Mouse (Mus musculus) lung, postnatal 10 days (tissue): Measurements from ENCODE around the gene Kat5.

Experiments
- DNase-seq: peaks from one replicate; pipeline ENCODE4 v3.0.0; 2021

The Kat5 gene

DNA sequence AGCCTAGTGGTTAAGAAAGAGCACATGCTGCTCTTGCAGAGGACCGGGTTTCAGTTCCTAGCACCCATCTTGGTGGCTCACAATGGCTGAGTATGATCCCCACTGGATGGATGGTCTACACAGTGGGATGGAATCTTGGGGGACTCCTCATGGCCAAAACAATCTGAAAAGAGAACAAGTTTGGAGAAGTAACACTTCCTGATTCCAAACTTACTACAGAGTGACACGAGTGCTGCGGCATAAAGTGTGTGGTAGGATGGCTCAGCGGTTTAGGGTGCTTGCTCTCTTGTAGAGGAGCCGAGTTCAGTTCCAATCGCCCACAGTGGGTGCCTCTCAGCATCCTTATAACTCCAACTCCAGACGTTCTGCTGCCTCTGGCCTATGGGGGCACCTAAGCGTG, 15.3 kb upstream of the Kat5 start:
- DNase-seq, result no peak

GRCm38 (mm10) chr19:5621884-5622283, 11.8 kb upstream of the Kat5 start:
- no peak for DNase-seq

GRCm38 (mm10) chr19:5620007-5620406, 10.0 kb upstream of the Kat5 start:
- no peak for DNase-seq

GRCm38 (mm10) chr19:5614953-5615352, 4.9 kb upstream of the Kat5 start:
- DNase-seq, result peak; percentile 83

- no peak for DNase-seq
Observed at GRCm38 (mm10) chr19:5612762-5613411, 2.9 kb upstream of the Kat5 start.

- peak; percentile 32 for DNase-seq
Observed at GRCm38 (mm10) chr19:5611973-5612372, 1.9 kb upstream of the Kat5 start.

DNA sequence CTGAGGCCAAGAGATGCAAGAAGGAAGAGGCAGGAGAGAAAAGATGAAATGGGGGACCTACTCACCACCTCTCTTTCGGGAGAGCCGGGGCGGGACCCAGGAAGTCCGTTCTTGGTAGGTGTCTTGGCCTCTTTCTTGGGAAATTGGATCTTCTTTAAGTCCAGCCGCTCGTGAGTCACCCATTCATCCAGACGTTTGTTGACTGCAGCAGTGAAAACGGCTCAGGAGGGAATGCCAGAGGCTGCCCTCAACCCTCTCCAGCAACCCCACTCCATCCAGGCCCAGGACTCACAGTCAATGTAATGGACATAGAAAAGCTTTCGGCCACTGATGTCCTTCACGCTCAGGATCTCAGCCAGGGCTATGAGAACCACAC, 878 bp downstream of the Kat5 start:
- DNase-seq, result no peak

DNA sequence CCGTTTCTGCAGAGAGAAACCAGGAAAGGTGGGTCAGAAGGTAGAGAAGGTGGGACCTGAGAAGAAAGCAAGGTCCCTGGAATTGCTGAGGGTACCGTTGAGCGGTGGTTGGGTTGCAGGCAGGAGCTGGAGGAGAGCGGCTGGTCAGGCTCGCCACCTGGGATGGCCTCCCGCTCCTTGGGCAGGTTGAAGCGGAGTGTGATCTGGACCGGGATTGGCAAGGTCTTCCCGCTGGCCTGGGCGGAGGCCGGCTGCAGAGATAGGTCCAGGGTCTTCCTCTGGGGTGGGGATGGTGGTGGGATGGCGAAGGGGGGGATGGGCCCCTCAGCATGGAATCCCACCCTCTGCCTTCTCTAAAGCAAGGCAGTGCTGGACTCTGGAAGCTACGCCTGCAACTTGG, 1.3 kb downstream of the Kat5 start:
- no peak for DNase-seq

- no peak for DNase-seq
Observed at GRCm38 (mm10) chr19:5607705-5608410, 2.2 kb downstream of the Kat5 start.

GRCm38 (mm10) chr19:5606196-5606595, 3.8 kb downstream of the Kat5 start:
- DNase-seq, result peak; percentile 42

GRCm38 (mm10) chr19:5605126-5605525, 4.9 kb downstream of the Kat5 start:
- no peak for DNase-seq

- no peak for DNase-seq
Observed at GRCm38 (mm10) chr19:5603664-5604063, 6.4 kb downstream of the Kat5 start.

GRCm38 (mm10) chr19:5601752-5602541, 8.1 kb downstream of the Kat5 start, which contains the start of gene Rnaseh2c:
Gene Rnaseh2c (plus strand): TSS chr19:5601873.
- peak; percentile 79 for DNase-seq

DNA sequence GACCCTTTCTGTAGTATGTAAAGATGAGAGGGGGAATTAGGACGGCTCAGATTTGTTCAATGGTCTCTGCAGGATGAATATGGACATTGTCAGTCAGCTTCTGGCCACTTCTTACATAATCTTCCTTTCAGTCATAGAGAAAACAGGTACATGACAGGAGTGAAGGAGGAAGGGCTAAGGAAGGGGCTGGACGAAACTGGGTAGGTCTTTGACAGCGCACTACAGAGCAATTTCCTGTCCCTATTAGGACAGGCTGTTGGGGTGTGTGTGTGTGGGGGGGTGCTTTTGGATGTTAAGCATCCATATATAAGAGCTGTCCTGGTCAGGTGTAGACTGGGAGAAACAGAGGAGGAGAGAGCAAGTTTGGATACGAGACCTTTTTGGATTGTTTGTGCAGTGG, 10.8 kb downstream of the Kat5 start:
- no peak for DNase-seq

GRCm38 (mm10) chr19:5591888-5592287, 18.1 kb downstream of the Kat5 start:
- no peak for DNase-seq

- DNase-seq, result peak; percentile 32
Observed at GRCm38 (mm10) chr19:5589159-5589558, 20.9 kb downstream of the Kat5 start.

- DNase-seq, result no peak
Observed at GRCm38 (mm10) chr19:5581995-5582394, 28.0 kb downstream of the Kat5 start.

GRCm38 (mm10) chr19:5580776-5581175, 29.3 kb downstream of the Kat5 start:
- no peak for DNase-seq

GRCm38 (mm10) chr19:5579971-5580370, 30.1 kb downstream of the Kat5 start:
- DNase-seq, result no peak

- DNase-seq, result no peak
Observed at GRCm38 (mm10) chr19:5575336-5575735, 34.7 kb downstream of the Kat5 start.

DNA sequence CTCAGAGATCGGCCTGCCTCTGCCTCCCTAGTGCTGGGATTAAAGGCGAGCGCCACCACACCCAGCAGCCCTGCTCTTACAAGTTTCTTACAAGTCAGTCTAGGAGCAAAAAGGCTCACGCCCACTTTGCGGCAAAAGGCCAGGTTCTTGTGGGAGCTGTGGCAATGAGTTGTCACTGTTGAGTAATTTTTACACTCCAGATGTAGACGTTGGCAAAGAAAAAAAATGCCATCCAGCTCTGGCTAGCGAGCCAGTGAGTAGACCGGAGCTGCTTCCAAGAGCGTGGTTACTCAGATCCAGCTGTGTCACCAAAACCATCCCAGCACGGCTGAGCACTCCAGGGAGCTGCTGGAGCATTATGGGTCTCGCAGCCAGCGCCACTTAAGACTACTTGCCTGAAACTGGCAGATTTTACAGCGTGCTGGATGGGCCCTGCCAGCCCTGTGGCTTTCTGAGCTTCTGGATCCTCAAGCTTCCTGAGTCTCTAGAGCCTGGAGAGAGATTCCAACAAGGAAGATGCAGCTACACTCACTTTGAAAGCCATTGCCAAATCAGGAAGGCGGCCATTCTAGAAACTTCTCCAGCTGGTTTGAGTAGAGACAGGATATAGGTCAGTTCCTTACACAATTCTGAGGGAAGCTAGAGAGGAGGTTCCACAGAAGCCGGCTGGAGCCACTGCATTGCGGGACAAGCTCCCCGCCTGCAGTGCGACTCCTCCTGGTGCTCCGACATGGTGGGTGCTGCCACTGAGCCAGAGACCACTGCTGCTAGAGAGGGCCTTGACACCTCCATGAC, 37.5 kb downstream of the Kat5 start:
- DNase-seq, result peak; percentile 77

DNA sequence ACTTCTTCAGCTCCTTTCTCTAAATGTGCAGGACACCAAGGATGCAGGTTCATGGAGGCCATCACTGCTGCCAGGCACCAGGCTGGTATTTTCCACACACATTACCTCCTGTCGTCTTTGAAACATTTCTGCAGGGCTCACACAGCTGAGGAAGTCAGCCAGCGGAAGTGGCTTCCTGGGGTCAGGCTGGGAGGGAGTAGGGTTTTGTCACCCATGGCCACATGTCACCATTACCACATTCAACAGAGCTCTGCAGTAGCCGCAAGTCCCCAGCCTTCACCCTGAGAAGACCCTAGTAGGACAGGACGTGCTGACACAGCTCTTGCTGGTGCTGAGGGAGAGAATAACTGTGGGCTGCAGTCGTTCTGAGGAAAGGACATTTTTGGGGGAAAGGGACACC, 38.2 kb downstream of the Kat5 start:
- no peak for DNase-seq
